Mouse (Mus musculus) layer of hippocampus, adult 9-11 months (tissue): Measurements from ENCODE around the gene Anks3.

Experiments used
- DNase-seq: peaks from one replicate; pipeline ENCODE4 v3.0.0; 2022

Gene Anks3

GRCm38 (mm10) chr16:4894201-4894908 lies 69.7 kb downstream of the Anks3 start:
- DNase-seq, result no peak

- DNase-seq, result no peak
Measured at GRCm38 (mm10) chr16:4892171-4892570, 71.8 kb downstream of the Anks3 start.
